Mouse (Mus musculus): ENCODE data around the gene Mum1. TPM values are rescaled to one million over a fixed set of nuclear protein-coding genes. Genes with fewer than 3 reads are reported as not detected.
"Not testable (repeated sequence)": the region's sequence is repeated elsewhere in the genome, so short reads cannot be mapped to it uniquely, and the experiment has no call there.

The Mum1 gene
- total and polyA plus RNA-seq, 2 experiments from 2014 or later, result 42.4 to 45.1 TPM

- H3K4me2 ChIP-seq (ENCODE audit: low read depth, low read length, poor library complexity, severe bottlenecking), result no peak overlapping the region
- H3K4me3 ChIP-seq (ENCODE audit: low read depth, low read length), result no peak overlapping the region
- no peaks in the 10 kb centered on the region for H3K36me3 ChIP-seq (ENCODE audit: insufficient read depth, low read length)
- H3K4me1 ChIP-seq (ENCODE audit: insufficient read depth, low read length), result no peaks in the 10 kb centered on the region
- no peaks in the 10 kb centered on the region for H3K27me3 ChIP-seq (ENCODE audit: insufficient read depth, low read length)
- peak overlapping the region; percentile 39; the same call in 1 of the 2 replicates for H3K27ac ChIP-seq (ENCODE audit: low read depth, low read length)
- DNase-seq (ENCODE audit: low spot score), result no peak
- no peak for ATAC-seq (ENCODE audit: low FRiP score)
- no peak overlapping the region for H3K9ac ChIP-seq (replicated peaks; ENCODE audit: low read length, poor library complexity, severe bottlenecking)
- 17% methylated on average over 16 of the region's 16 CpGs for WGBS
- no peaks in the 10 kb centered on the region for H3K9me3 ChIP-seq (ENCODE audit: low read length)
- TF ChIP-seq CTCF (IDR thresholded peaks at IDR 0.05), result no peak
These were observed 11.0 kb upstream of the Mum1 start for GRCm38 (mm10) chr10:80215048-80215772.

- no peak for ATAC-seq (ENCODE audit: low FRiP score)
- 33% methylated on average over 8 of the region's 9 CpGs for WGBS
- no peak for TF ChIP-seq CTCF (IDR thresholded peaks at IDR 0.05)
- no peaks in the 10 kb centered on the region for H3K27me3 ChIP-seq (ENCODE audit: insufficient read depth, low read length)
- no peaks in the 10 kb centered on the region for H3K36me3 ChIP-seq (ENCODE audit: insufficient read depth, low read length)
- DNase-seq (ENCODE audit: low spot score), result no peak
- H3K4me3 ChIP-seq (ENCODE audit: low read depth, low read length), result no peak overlapping the region
- no peak overlapping the region for H3K27ac ChIP-seq (ENCODE audit: low read depth, low read length)
- H3K9me3 ChIP-seq (ENCODE audit: low read length), result no peaks in the 10 kb centered on the region
- no peaks in the 10 kb centered on the region for H3K4me1 ChIP-seq (ENCODE audit: insufficient read depth, low read length)
- no peak overlapping the region for H3K9ac ChIP-seq (replicated peaks; ENCODE audit: low read length, poor library complexity, severe bottlenecking)
- H3K4me2 ChIP-seq (ENCODE audit: low read depth, low read length, poor library complexity, severe bottlenecking), result no peak overlapping the region
These were observed 5.6 kb upstream of the Mum1 start for GRCm38 (mm10) chr10:80220676-80221075.

GRCm38 (mm10) chr10:80223137-80223536, 3.1 kb upstream of the Mum1 start:
- WGBS, result 90% methylated on average over 2 of the region's 2 CpGs
- H3K9ac ChIP-seq (replicated peaks; ENCODE audit: low read length, poor library complexity, severe bottlenecking); H3K4me3 ChIP-seq (ENCODE audit: low read depth, low read length); H3K27ac ChIP-seq (ENCODE audit: low read depth, low read length); DNase-seq (ENCODE audit: low spot score); H3K4me2 ChIP-seq (ENCODE audit: low read depth, low read length, poor library complexity, severe bottlenecking); H3K9me3 ChIP-seq (ENCODE audit: low read length); ATAC-seq (ENCODE audit: low FRiP score); H3K36me3 ChIP-seq (ENCODE audit: insufficient read depth, low read length); H3K27me3 ChIP-seq (ENCODE audit: insufficient read depth, low read length): not testable (repeated sequence)
- peaks cover 11% of the 10 kb centered on the region for H3K4me1 ChIP-seq (ENCODE audit: insufficient read depth, low read length)

- under 1% methylated on average over 14 of the region's 14 CpGs for WGBS
- peak overlapping the region; percentile 61 for H3K4me3 ChIP-seq (ENCODE audit: low read depth, low read length)
- peak overlapping the region; percentile 90 for H3K4me2 ChIP-seq (ENCODE audit: low read depth, low read length, poor library complexity, severe bottlenecking)
- H3K27ac ChIP-seq (ENCODE audit: low read depth, low read length), result peak overlapping the region; percentile 92
- H3K36me3 ChIP-seq (ENCODE audit: insufficient read depth, low read length), result peaks cover 7% of the 10 kb centered on the region
- no peak for TF ChIP-seq CTCF (IDR thresholded peaks at IDR 0.05)
- DNase-seq (ENCODE audit: low spot score), result no peak
- H3K4me1 ChIP-seq (ENCODE audit: insufficient read depth, low read length), result peaks cover 15% of the 10 kb centered on the region
- ATAC-seq (ENCODE audit: low FRiP score), result no peak
- no peaks in the 10 kb centered on the region for H3K27me3 ChIP-seq (ENCODE audit: insufficient read depth, low read length)
- 0 out of 2 replicates have a peak overlapping the region, but pooled peaks have one; percentile 79 for H3K9ac ChIP-seq (replicated peaks; ENCODE audit: low read length, poor library complexity, severe bottlenecking)
- no peaks in the 10 kb centered on the region for H3K9me3 ChIP-seq (ENCODE audit: low read length)
These were observed 191 bp upstream of the Mum1 start for GRCm38 (mm10) chr10:80226071-80226415.

- ATAC-seq (ENCODE audit: low FRiP score) (peak; percentile 8; the same call in 1 of the 2 replicates), DNase-seq (ENCODE audit: low spot score) (no peak)
- no peak for TF ChIP-seq CTCF (IDR thresholded peaks at IDR 0.05)
- H3K27ac ChIP-seq (ENCODE audit: low read depth, low read length), result peak overlapping the region; percentile 92
- H3K27me3 ChIP-seq (ENCODE audit: insufficient read depth, low read length), result no peaks in the 10 kb centered on the region
- peaks cover 8% of the 10 kb centered on the region for H3K36me3 ChIP-seq (ENCODE audit: insufficient read depth, low read length)
- WGBS, result 4% methylated on average over 10 of the region's 10 CpGs
- peak overlapping the region; percentile 79 for H3K9ac ChIP-seq (replicated peaks; ENCODE audit: low read length, poor library complexity, severe bottlenecking)
- peak overlapping the region; percentile 61 for H3K4me3 ChIP-seq (ENCODE audit: low read depth, low read length)
- peak overlapping the region; percentile 90 for H3K4me2 ChIP-seq (ENCODE audit: low read depth, low read length, poor library complexity, severe bottlenecking)
- no peaks in the 10 kb centered on the region for H3K9me3 ChIP-seq (ENCODE audit: low read length)
- H3K4me1 ChIP-seq (ENCODE audit: insufficient read depth, low read length), result peaks cover 15% of the 10 kb centered on the region
These were observed 919 bp downstream of the Mum1 start for GRCm38 (mm10) chr10:80227166-80227539.

- Histone ChIP-seq H3K4me1 (ENCODE audit: insufficient read depth, low read length) (peaks cover 18% of the 10 kb centered on the region), H3K36me3 (ENCODE audit: insufficient read depth, low read length) (peaks cover 18% of the 10 kb centered on the region), H3K4me2 (ENCODE audit: low read depth, low read length, poor library complexity, severe bottlenecking) (peak overlapping the region; percentile 90), H3K27me3 (ENCODE audit: insufficient read depth, low read length) (no peaks in the 10 kb centered on the region), H3K9me3 (ENCODE audit: low read length) (no peaks in the 10 kb centered on the region), H3K9ac (replicated peaks; ENCODE audit: low read length, poor library complexity, severe bottlenecking) (peak overlapping the region; percentile 79), H3K4me3 (ENCODE audit: low read depth, low read length) (peak overlapping the region; percentile 61; the same call in 1 of the 2 replicates), H3K27ac (ENCODE audit: low read depth, low read length) (peak overlapping the region; percentile 92)
- DNase-seq (ENCODE audit: low spot score) (no peak), ATAC-seq (ENCODE audit: low FRiP score) (no peak)
- TF ChIP-seq CTCF (IDR thresholded peaks at IDR 0.05), result no peak
- WGBS, result 19% methylated on average over 15 of the region's 15 CpGs
These were observed 1.9 kb downstream of the Mum1 start for GRCm38 (mm10) chr10:80227877-80228775.
